Mouse (Mus musculus) cerebellum, adult 11 months (tissue): ENCODE measurements around the gene Vwa8.

Experiments
- DNase-seq: peaks from one replicate; pipeline ENCODE4 v3.0.0; 2022

The Vwa8 gene

DNA sequence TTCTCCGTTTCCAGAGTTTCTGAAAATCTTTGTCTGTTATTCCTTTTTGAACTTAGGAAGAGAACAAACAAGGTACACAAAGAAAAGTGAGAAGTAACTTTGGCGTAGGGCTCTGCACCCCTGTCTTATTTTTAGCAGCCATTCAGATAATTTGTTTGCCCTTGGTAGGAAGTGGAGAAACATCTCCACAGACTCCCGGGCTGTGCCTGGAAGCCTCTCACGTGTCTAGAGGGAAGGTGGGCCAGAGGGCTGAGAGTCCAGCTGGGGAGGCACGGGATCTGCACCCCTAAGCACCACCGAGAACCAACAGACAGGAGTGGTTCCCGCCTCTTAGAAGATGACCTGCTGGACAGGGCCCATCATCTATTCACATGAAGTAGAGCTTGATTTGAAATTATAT is 302.9 kb downstream of the Vwa8 start:
- no peak for DNase-seq

DNA sequence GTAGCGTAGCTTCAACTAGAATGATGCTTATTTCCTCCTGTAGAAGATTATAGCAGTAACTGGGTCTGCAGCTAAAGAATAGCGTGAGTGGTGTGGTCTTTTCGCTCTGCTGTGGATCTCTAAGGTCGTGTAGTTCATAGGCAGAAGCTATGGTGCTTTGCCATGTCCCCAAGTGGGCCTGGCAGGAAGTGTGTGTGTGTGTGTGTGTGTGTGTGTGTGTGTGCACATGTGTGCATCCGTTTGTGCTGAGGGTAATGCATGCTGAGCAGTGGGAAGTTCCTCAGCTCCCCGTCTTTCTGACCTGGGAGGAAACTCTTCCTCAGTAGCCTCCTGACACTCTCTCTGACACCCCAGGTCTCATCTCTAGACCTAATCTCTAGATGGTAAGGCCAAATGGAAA is 305.0 kb downstream of the Vwa8 start:
- DNase-seq: no peak

- DNase-seq: no peak
Observed at GRCm38 (mm10) chr14:79154961-79155360, 306.1 kb downstream of the Vwa8 start.

- DNase-seq: peak; percentile 81
Observed at GRCm38 (mm10) chr14:79156526-79157411, 307.9 kb downstream of the Vwa8 start.

DNA sequence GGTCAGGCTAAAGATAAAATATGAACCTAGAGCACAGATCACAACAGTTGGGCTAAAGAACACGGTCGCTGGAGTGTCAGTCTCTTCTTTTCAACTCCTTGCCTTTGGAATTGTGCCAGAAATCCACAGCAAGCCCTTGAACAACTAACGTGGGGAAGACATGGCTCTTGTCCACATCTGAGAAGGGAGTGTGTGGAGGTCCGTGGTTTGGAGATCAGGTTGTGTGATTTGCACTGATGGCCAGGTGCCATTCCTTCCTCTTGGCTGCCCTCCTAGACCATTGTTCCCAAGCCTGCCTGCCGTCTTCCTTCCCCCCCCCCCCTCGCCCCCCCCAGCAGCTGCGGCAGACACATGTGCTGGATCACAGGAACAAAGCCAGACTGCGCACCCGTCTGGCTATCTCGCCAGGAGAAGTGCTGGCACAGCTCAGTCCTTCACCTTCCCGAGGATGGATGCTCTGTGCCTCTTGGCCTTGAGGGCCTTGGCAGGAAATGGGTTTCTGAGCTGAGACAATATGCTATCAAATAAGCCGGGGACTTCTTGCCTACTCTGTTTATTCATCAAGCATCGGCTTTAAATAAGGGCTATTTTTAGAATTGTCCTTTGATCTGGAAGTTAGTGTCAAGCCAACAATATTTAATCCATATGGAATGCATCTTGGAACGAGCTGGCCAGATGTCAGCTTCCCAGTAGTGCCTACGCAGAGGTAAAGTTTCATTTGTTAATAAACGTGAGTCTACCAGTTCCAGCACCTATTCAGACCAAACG is 308.8 kb downstream of the Vwa8 start:
- DNase-seq: peak; percentile 64

DNA sequence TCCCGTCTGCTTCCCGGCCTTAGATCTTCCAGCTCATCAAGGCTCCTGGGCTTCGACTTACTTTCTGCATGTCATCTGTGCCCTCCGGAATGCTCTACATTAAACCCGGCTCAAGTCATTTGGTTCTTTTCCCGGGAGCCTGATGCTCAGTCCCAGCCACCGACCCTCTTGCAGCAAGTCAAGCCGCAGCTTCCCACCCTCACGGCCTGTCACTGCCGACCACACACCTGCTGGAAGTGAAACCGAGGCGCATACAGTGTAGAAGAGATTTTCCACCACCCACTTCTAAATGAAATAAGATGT is 309.3 kb downstream of the Vwa8 start:
- no peak for DNase-seq

DNA sequence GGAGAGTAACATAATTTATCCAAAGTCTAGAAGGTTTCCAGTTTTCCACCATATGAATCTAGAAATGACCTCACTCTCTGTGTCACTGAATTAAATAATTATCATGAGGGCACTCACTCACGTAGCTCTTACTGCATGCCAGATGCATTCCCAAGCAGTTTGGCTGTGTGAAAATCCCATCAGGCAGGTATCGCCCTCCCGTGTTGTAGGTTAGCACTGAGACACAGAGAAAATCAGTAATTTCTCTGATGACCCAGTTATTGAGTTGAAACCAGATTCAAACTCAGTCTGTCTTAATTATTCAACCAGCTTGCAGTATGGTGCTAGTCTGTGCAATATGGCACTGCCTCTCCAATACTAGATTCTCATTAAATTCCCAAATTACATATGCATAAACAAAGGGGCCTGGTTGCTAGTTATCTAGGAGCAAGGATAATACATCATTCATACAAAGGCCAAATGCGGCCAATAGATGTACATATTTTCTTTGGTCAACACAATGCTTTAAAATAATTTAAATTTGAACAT is 309.9 kb downstream of the Vwa8 start:
- no peak for DNase-seq

- DNase-seq: no peak
Observed at GRCm38 (mm10) chr14:79159451-79159850, 310.6 kb downstream of the Vwa8 start.

- DNase-seq: no peak
Observed at GRCm38 (mm10) chr14:79160486-79160885, 311.6 kb downstream of the Vwa8 start.

DNA sequence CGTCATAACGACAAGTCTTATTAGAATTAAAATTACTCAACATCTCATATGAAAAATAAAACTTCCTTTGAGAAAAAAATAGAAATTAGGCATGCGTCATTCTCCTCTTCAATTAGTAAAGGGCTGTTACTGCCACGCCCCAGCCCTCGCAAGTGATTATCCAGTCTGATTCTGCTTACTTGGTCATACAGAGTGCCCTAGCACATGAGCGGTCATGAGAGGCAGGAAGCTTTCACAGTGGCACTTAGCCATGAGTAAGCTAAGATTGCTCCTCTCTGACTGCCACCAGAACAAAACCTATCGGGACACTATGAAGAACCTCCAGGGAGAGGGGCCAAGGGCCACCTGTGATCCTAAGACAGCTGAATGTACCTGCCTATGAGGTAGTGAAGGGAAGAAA is 312.1 kb downstream of the Vwa8 start:
- DNase-seq: no peak

DNA sequence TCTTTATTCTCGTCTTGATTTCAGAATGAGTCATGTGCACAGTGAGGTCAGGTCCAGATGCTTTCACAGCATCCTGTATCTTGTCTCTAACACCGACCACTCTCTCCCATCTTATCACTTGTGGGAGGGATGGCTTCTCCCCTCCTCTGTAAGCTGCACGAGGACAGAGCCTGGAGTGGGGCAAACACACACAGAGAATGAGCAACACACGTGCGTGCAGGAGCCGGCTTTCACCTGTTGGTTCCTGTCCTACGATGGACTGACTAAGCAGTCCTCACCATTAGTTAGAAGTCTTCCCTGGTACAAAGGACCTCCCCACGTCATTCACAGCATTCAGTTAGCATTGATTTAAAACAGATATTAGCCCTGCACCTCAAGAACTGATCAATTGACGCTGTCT is 312.9 kb downstream of the Vwa8 start:
- no peak for DNase-seq

GRCm38 (mm10) chr14:79162678-79163077 is 313.8 kb downstream of the Vwa8 start:
- no peak for DNase-seq

GRCm38 (mm10) chr14:79164334-79164733 is 315.5 kb downstream of the Vwa8 start:
- DNase-seq: no peak

- DNase-seq: no peak
Observed at GRCm38 (mm10) chr14:79164925-79165324, 316.1 kb downstream of the Vwa8 start.

DNA sequence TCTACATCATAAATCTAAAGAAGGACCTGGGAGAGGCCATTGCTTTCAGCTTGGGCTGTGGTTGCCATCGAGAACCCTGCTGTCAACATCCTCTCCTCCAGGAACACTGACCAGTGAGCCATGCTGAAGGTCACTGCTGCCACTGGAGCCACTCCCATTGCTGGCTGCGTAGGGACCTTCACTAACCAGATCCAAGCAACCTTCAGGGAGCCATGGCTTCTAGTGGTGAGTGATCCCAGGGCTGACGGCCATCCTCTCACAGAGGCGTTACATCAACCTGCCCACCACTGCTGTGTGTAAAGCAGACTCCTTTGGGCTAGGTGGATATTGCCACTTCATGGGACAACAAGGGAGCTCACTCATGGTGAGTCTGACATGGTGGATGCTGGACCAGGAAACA is 325.7 kb downstream of the Vwa8 start:
- no peak for DNase-seq

DNA sequence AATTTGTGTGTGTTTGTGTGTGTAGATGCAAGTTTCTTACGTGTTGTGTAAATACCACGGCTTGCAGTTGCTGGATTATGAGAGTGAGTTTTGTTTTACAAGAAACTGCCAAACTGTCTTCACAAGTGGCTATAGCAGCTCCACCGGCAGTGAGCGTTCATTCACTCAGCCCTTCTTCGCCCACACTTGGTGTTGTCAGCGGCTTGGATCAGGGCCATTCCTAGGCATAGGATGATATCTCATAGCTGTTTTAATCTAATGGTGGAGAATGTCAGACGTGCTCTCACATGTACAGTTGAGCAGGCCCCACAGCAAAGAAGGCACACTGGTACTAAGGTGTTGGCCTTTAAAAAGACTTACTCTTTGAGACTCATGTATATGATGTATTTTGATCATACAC is 328.9 kb downstream of the Vwa8 start:
- DNase-seq: no peak

GRCm38 (mm10) chr14:79178247-79178646 is 329.4 kb downstream of the Vwa8 start:
- DNase-seq: no peak

DNA sequence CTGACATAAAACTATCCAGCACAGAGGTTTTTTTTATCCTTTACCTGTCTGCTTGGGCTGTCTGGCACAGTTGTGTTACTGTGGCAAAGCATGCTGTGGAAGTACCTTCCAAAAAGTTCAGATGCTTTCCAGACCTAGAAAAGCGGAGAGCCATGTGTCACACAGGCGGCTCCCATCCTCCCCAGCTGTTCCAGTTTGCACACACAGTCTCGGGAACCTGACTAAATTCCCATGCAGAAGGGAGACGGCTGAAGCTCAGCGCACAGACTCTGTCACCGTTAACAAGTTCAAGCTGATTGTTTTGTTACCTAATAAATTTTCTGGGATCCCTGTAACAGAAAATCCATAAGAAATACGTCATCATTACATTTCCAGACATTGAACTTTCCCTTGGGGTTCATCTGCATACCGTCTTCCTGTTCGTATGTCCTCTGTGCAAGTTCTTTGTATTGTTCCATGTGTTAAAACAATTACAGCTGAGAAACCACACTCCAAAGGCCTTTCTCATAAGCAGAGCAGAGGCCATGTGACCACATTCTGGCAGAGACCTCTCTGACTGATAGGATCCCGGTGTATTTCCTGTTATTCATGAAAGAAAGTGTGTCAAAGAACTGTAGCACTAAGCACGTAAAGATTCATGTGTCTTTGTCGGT is 331.4 kb downstream of the Vwa8 start:
- no peak for DNase-seq

DNA sequence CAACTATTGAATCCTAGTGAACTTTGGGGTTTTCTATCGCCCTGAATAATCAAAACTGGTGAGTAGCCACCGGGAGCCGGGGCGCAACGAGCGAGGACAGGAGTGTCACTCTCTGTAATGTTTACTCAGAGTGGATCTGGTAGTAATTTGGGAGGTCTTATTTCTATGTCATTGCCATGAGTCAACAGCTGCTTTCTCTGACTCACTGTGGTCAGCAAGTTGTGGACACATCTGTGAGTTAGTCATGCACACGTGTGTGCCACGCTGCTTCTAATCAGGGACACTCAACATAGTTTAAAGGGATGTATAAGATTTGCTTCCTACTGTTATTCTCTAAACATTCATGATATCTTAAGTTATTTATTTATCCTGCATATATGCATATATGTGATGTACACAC is 332.9 kb downstream of the Vwa8 start:
- DNase-seq: no peak

DNA sequence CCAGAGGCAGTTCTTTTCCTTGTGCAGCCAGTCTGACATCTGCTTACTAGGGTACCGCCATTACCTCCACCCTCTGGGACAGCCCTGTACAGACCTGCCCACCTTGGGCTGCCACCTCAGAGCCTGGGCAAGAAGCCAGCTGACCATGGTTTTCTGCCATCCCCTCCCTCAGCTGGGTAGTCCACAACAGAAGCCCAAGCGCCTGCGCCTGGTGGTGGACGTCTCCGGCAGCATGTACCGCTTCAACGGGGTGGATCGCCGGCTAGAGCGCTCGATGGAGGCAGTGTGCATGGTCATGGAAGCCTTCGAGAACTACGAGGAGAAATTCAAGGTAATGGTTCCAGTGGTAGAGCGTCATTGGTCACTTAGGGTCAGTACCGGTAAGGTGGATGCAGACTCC is 333.9 kb downstream of the Vwa8 start:
- no peak for DNase-seq

- DNase-seq: no peak
Observed at GRCm38 (mm10) chr14:79183261-79183660, 334.4 kb downstream of the Vwa8 start.

DNA sequence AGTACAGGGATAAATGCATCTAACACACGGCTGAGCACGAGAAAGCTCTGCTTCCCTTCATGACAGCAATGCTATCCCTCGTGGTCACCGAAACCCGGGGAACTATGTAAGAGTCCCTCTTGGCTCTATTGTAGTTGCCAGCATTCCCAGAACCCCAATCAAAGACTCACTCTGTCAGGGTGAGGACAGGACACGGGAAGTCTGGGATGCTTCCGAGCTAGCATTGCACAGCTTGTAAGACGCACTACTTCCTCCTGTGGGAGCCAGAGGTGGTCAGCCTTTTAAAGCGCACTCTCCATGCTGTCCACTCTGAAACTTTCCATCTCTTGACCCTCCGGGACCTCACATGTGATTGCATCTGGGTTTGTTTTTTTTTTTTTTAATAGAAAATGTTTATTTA is 335.2 kb downstream of the Vwa8 start:
- no peak for DNase-seq

GRCm38 (mm10) chr14:79185018-79185685 is 336.3 kb downstream of the Vwa8 start:
- no peak for DNase-seq
